Mouse (Mus musculus) yolk sac, embryonic 10.5 days (tissue): Measurements from ENCODE around the gene 1600015I10Rik.
"Not testable (repeated sequence)": the region's sequence is repeated elsewhere in the genome, so short reads cannot be mapped to it uniquely, and the experiment has no call there.

Experiments
- DNase-seq: peaks from one replicate; pipeline ENCODE4 v3.0.0-alpha.2; 2017; ENCODE audit warnings: low spot score

Gene 1600015I10Rik

DNA sequence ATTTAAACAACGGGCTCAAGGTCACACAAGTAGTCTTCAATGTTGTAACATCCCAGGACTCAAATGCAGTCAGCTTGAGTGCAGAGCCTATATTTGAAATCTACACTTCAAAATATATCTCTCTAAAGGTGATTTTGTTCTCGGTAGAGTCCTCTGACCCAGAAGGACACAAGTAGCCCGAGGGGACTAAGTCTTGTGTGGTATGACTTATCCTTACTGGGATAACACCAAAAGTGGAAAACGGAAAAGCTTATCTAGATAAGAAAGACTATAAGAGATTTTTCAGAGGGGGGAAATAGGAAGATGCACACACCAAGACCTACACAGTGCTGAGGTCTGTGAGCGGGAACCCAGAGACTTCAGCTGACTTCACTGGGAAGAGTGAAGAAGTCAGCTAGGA lies at the start of gene 1600015I10Rik:
1600015I10Rik (plus strand) TSS at position 301 of the 400 bp plus-strand sequence.
- no peak for DNase-seq

GRCm38 (mm10) chr6:48894203-48894602 lies 35.5 kb upstream of the 1600015I10Rik start:
- no peak for DNase-seq

GRCm38 (mm10) chr6:48894938-48895818 lies 34.5 kb upstream of the 1600015I10Rik start:
- peak; percentile 20 for DNase-seq

DNA sequence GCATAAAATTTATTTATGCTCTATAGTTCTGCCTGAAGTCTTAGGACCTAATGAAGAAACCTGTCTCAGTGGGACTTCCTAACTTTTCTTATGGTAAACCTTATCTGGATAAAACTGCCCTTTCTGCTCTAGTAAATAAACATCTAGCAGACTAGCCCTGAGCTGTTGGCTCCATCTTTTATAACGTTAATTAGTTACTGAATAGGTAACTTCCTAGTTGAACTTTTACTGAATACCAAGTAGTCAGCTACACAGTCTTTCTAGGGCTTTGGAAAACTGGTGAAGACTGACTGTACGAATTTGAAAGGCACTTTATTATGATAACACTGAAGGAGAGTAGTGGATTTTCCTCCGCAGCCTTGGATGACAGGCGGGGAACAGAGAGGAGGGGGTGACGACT lies 33.8 kb upstream of the 1600015I10Rik start:
- DNase-seq = peak; percentile 27

DNA sequence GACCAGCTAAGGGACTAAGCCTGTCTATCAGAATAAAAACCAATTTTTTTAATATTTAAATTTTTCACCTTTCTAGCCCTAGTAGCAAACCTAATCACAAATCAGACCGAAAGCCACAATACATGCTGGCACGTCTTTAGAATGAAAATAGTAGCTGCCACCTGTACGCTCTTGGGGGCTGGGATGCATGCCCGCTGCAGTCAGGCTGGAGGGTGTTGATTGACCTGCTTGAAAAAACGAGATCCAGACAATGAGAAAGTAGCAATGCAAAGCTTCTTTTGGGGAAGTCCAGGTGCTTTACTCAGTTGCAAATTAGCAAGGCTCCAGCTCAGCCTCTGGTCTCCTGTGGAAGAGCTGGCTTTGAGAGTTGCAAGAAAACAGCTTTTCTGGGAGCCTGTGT lies 32.7 kb upstream of the 1600015I10Rik start:
- no peak for DNase-seq

DNA sequence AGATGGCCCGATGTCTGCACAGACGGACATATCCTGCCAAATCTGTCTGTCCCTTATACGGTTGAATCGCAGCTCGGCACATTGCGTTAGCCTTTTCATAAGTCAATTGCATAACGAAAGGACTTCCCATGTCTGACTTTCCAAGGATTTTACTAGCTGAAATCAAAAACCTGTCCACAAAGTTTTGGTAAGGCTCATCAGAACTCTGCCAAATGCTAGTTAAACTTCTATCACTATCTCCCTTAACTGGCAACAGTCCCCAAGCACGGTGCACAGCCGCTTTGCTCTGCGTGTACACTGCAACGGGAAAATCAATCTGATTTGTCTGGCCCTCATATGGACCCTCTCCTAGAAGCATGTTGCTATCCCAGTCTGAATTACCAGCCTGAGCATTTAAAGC lies 28.4 kb upstream of the 1600015I10Rik start:
- DNase-seq = not testable (repeated sequence)

GRCm38 (mm10) chr6:48902511-48903406 lies 26.9 kb upstream of the 1600015I10Rik start:
- DNase-seq = no peak

GRCm38 (mm10) chr6:48903437-48903836 lies 26.3 kb upstream of the 1600015I10Rik start:
- DNase-seq = peak; percentile 12

DNA sequence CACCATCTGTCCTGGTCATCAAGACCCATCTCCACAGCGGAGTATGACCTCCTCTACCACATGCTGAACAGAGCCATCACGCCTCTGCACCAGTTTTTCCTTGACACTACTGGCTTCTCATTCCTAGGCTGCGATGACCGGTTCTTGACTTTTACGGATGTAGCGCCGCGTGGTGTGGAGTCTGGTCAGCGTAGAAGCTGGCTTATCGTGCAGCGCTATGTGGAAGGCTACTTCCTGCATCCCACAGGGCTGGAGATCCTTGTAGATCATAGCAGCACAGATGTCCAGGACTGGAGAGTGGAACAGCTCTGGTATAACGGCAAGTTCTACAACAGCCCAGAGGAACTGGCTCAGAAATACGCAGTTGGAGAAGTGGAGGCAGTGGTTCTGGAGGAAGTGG lies 24.1 kb upstream of the 1600015I10Rik start:
- no peak for DNase-seq

- DNase-seq = no peak
Observed at GRCm38 (mm10) chr6:48906371-48906770, 23.3 kb upstream of the 1600015I10Rik start.

DNA sequence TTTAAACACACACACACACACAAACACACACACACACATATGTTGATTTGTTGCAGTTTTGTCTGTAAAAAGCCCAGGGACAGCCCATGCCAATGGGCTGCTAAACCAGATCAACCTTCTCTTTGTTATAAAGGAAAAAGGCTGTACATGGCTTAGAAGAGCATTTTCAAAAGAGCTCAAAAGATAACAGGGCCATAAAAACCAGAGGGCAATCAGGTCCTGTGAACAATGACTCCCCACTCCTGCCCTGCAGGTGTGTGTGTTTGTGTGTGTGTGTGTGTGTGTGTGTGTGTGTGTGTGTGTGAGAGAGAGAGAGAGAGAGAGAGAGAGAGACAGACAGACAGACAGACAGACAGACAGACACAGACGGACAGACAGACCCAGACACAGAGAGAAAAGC lies 20.5 kb upstream of the 1600015I10Rik start:
- no peak for DNase-seq

- peak; percentile 20 for DNase-seq
Observed at GRCm38 (mm10) chr6:48912033-48912432, 17.7 kb upstream of the 1600015I10Rik start.

DNA sequence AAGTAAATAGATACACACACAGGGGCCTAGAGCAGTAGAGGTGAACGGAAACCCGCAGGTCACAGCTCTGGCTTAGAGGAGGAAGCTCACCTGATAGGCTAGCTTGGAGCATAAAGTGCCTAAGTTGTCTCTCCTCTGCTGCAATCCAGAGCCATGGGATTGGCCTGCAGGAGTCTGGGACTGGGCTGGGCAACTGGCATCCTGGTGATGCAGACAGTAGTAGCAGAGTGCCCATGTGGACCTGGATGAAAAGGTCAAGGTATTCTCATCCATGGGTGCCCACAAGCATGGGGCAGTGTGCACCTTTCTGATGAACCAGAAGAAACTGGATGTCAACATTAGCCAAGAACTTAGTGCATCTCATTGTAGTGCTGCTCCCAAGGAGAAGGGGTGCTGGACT lies 16.1 kb upstream of the 1600015I10Rik start:
- no peak for DNase-seq

DNA sequence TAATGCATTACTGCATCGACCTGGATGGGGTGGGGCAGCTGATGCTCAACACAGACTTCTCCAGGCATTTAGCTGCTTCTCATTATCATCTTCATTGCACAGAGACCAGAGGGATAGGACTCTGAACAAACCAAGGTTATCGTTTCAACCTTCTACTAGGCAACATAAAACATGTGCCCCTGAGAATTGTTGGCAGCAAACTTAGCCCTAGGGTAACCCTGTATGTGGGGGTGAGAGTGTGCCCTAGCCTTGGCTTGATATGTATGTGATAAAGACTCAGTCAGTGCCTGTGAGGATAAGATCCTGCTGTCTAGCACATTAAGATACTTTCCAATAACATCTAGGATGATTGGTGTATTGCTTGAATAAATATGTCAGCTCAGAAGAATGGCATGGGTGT lies 19.9 kb downstream of the 1600015I10Rik start:
- DNase-seq = no peak

DNA sequence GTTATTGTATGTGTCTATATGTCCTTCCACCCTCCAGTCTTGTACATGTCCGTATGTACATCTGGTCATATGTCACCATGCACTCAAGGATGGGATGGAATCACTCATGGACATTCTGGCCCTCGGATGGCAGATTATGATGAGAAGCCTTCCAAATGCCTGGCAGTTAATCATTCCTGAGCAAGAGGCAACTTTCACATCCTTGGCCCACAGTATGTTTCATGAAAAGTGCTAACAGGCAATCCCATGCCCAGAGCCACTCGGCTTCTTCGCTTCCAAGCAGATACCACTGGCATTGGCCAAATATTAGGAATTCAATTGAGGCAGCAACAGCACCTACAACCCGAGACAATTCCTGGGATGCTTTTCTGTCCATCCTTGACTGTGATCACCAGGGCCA lies 21.0 kb downstream of the 1600015I10Rik start:
- no peak for DNase-seq

DNA sequence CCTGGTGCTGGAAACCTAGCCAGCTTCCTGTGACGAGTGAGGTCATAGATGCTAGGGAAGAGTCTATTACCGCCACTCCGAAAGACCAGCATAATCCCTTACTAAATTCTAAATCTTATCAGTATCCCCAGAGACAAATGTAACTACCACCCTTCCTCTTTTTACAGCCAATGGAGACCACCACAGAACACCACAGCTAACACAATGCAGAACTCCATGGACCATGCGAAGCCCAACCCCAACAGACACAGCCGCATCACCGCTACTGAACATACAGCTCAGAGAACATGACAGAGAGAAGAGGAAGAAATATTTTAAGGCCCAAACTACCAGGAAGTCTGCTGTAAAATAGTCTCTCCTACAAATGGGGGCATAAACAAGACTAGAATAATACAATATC lies 21.9 kb downstream of the 1600015I10Rik start:
- DNase-seq = no peak

- DNase-seq = no peak
Observed at GRCm38 (mm10) chr6:48953220-48953619, 23.5 kb downstream of the 1600015I10Rik start.

GRCm38 (mm10) chr6:48954211-48954610 lies 24.5 kb downstream of the 1600015I10Rik start:
- no peak for DNase-seq

- DNase-seq = peak; percentile 9
Observed at GRCm38 (mm10) chr6:48954946-48955345, 25.3 kb downstream of the 1600015I10Rik start.

DNA sequence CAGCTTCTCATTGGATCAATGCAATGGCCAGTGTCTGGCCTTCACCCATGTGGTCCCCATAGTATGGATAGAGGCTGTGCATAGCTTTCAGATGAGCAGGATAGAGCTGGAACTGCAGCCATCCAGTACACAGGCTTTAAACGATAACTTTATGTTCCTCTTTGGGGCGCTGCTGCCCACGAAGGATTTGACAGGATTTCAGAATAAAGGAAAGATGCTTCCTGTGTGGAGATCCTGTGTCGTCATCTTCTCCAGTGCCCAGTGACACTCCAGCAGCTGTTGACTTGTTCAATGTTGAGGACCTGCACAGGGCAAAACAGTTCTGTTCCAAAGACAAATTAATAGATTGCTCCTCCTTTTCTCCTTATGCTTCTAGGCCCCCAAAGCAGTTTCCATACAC lies 27.1 kb downstream of the 1600015I10Rik start:
- DNase-seq = no peak

DNA sequence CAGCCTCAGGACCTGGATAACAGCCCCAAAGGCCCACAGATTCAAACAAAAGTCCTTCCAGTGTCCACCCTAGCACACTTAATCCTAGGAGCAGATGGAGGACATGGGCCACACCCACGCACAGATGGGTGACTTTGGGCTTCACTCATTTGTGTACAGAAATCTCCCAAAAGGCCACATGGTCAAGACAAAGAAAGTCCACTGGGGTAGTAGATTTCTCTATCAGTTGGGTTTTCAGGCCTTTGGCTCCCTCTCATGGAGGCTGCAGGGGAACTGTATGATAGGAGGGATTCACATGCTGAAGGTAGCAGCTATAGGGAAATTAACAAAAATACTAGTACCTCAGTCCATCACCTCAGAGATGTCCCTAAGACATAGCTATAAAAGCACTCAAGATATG lies 28.4 kb downstream of the 1600015I10Rik start:
- no peak for DNase-seq

DNA sequence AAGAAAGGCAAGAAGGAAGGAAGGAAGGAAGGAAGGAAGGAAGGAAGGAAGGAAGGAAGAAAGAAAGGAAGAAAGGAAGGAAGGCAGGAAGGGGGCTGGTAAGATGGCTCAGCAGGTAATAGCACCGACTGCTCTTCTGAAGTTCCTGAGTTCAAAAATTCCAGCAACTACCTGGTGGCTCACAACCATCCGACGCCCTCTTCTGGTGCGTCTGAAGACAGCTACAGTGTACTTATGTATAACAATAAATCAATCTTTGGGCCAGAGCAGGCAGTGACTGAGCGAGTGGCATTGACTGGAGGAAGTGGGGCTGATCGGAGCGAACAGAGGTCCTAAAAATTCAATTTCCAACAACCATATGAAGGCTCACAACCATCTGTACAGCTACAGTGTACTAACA lies 29.5 kb downstream of the 1600015I10Rik start:
- not testable (repeated sequence) for DNase-seq

DNA sequence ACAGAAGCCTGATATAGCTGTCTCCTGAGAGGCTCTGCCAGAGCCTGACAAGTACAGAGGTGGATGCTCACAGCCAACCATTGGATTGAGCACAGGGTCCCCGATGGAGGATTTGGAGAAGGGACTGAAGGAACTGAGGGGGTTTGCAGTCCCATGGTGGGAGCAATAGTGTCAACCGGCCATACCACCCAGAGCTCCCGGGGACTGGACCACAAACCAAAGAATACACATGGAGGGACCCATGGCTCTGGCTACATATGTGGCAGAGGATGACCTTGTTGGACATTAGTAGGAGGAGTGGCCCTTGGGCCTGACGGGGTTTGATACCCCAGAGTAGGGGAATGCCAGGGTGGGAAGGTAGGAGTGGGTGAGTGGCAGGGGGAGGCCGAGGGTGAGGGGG lies 37.0 kb downstream of the 1600015I10Rik start:
- not testable (repeated sequence) for DNase-seq
